Mouse (Mus musculus): ENCODE measurements around the gene Tkfc.

GRCm38 (mm10) chr19:10557001-10557400, 48.5 kb downstream of the Tkfc start:
- TF ChIP-seq POLR2A (IDR thresholded peaks at IDR 0.05; ENCODE audit: insufficient read depth, low read length) (no peak), EP300 (IDR thresholded peaks at IDR 0.05; ENCODE audit: insufficient read depth, low read depth, low read length) (no peak)
